Mouse (Mus musculus) lung, embryonic 14.5 days (tissue): ENCODE measurements around the gene Ihh. TPM values are rescaled to one million over a fixed set of nuclear protein-coding genes. Genes with fewer than 3 reads are reported as not detected.

ENCODE experiments used
- ATAC-seq: fragments of 200-750 bp; cut with Nextera tagmentation; 2 replicates; pipeline ENCODE4 v1.8.0; 2017; ENCODE audit warnings: mild to moderate bottlenecking, moderate TSS enrichment, moderate library complexity; ENCODE audit not compliant: insufficient read depth
- DNase-seq: peaks from one replicate; pipeline ENCODE4 v3.0.0-alpha.2; 2015
- H3K27ac ChIP-seq: fragments of 300-500 bp; sonication (generic); 2 replicates; pipeline ENCODE4 v1.5.1; 2014; ENCODE audit warnings: low read depth, mild to moderate bottlenecking, moderate library complexity
- H3K27me3 ChIP-seq: fragments of 300-500 bp; sonication (generic); 2 replicates; pipeline ENCODE4 v1.6.1; 2014; ENCODE audit warnings: low read length, control low read depth; ENCODE audit not compliant: insufficient read depth
- H3K36me3 ChIP-seq: fragments of 300-500 bp; sonication (generic); 2 replicates; pipeline ENCODE4 v1.6.1; 2014; ENCODE audit warnings: control low read depth; ENCODE audit not compliant: insufficient read depth
- H3K4me1 ChIP-seq: fragments of 300-500 bp; sonication (generic); 2 replicates; pipeline ENCODE4 v1.6.1; 2014; ENCODE audit warnings: antibody characterized with exemption, control low read depth; ENCODE audit not compliant: insufficient read depth
- H3K4me2 ChIP-seq: fragments of 300-500 bp; sonication (generic); 2 replicates; pipeline ENCODE4 v1.6.1; 2014; ENCODE audit warnings: mild to moderate bottlenecking
- H3K4me3 ChIP-seq: fragments of 300-500 bp; sonication (generic); 2 replicates; pipeline ENCODE4 v1.5.1; 2014; ENCODE audit warnings: low read depth, low read length
- H3K9ac ChIP-seq: fragments of 300-500 bp; sonication (generic); 2 replicates; pipeline ENCODE4 v1.6.1; 2014
- H3K9me3 ChIP-seq: fragments of 300-500 bp; sonication (generic); 2 replicates; pipeline ENCODE4 v1.6.1; 2016; ENCODE audit warnings: low read depth, low read length, control low read depth
- CTCF ChIP-seq: IDR thresholded peaks from 2 replicates; pipeline ENCODE4 v1.5.1; 2016; ENCODE audit warnings: antibody characterized with exemption, low read depth
- WGBS: fragments of 180-500 bp; shearing (Covaris S2); extraction: QIAGEN DNeasy Blood & Tissue Kit; methylation state at CpG from one replicate; pipeline ENCODE4 v1.1.7; 2014; 5-methylcytosine and 5-hydroxymethylcytosine counted together
- polyA plus RNA-seq: library from polyadenylated mRNA; unstranded; fragments of >200 nt; fragmentation: Nextera tagmentation; extraction: Ambion mirVana; gene quantifications from 2 replicates; pipeline ENCODE4 v1.2.1, GENCODE M21; 2014

Gene Ihh
- 0.12 and 0.14 TPM in 2 replicates for polyA plus RNA-seq

DNA sequence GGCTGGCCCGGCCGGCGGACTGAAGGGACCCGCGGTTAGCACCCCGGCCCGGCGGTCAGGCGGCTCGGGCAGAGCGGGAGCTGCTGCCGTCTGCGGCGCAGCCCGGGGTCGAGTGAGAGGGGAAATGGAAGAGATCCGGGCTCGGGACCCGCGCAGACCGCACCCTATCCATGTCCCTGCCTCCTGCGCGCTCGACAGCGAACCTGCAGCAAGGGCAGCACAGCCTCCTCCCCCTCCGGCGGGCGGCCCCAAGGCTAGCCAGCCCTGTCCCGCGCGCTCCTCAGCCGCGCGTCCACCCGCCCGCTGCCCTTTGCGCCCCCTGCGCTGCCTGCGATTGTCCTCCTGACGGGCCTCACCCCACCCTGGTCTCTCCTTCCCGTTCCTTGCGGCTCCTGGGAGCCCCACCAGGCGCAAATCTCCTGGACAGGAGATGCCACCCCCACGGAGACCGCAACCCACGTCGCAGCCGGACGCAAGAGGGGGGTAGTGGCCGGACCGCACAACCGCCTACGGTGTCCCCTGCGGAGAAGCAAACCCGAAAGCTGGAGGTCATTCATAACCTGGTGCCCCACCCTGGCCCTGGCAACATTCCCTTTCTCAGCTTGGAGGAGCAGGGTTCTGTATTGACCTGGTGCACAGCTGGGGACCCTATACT is at the start of gene Ihh:
TSS of gene Ihh (minus strand) at position 117 of the 655 bp plus-strand sequence.
- Histone ChIP-seq H3K4me1 (peaks cover 4% of the 10 kb centered on the region; the same call in 1 of the 2 replicates), H3K27ac (no peak within 1 kb of the TSS), H3K4me2 (peak within 1 kb of the TSS; percentile 65), H3K9me3 (no peaks in the 10 kb centered on the region), H3K4me3 (peak within 1 kb of the TSS; percentile 38), H3K27me3 (peaks cover 79% of the 10 kb centered on the region), H3K9ac (0 out of 2 replicates have a peak within 1 kb of the TSS, but pooled peaks have one; percentile 13), H3K36me3 (no peaks in the 10 kb centered on the region)
- TF ChIP-seq CTCF, result no peak
- ATAC-seq (no peak), DNase-seq (no peak)
- WGBS, result 1% methylated on average over 54 of the region's 55 CpGs

DNA sequence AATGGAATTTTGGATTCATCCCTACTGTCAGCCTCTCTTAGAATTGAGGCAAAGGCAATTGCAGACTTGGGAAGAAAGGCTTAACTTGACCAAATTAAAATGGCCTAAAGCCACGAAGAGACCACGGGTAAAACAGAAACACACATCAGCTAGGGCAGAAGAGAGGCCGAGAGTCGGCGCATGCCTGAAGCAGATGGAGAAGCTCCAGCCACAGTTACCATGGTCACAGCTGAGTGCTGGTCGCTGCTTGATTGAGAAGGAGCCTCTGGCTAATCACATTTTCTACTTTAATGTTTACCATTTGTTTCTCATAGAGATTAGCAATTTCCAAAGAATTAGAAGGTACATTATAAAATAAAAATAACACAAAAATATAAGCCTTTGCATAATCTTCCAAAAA is 49.7 kb upstream of the Ihh start:
- no peak overlapping the region for H3K9ac ChIP-seq
- ATAC-seq (no peak), DNase-seq (peak; percentile 18)
- H3K4me2 ChIP-seq, result no peak overlapping the region
- H3K36me3 ChIP-seq, result no peaks in the 10 kb centered on the region
- H3K4me3 ChIP-seq, result no peak overlapping the region
- 32% methylated on average over 6 of the region's 6 CpGs for WGBS
- no peak for TF ChIP-seq CTCF
- H3K27me3 ChIP-seq, result no peaks in the 10 kb centered on the region
- H3K27ac ChIP-seq, result no peak overlapping the region
- H3K9me3 ChIP-seq, result no peaks in the 10 kb centered on the region
- no peaks in the 10 kb centered on the region for H3K4me1 ChIP-seq

GRCm38 (mm10) chr1:75000496-75000895 is 49.0 kb upstream of the Ihh start:
- no peak overlapping the region for H3K9ac ChIP-seq
- no peak overlapping the region for H3K4me3 ChIP-seq
- H3K36me3 ChIP-seq, result no peaks in the 10 kb centered on the region
- H3K9me3 ChIP-seq, result no peaks in the 10 kb centered on the region
- no peaks in the 10 kb centered on the region for H3K4me1 ChIP-seq
- DNase-seq (peak; percentile 65), ATAC-seq (no peak)
- no peaks in the 10 kb centered on the region for H3K27me3 ChIP-seq
- no peak overlapping the region for H3K4me2 ChIP-seq
- WGBS, result 2% methylated on average over 1 of the region's 1 CpGs
- TF ChIP-seq CTCF, result peak; percentile 81
- H3K27ac ChIP-seq, result no peak overlapping the region

- Histone ChIP-seq H3K9me3 (no peaks in the 10 kb centered on the region), H3K27ac (no peak overlapping the region), H3K36me3 (no peaks in the 10 kb centered on the region), H3K27me3 (no peaks in the 10 kb centered on the region), H3K9ac (no peak overlapping the region), H3K4me3 (no peak overlapping the region), H3K4me2 (no peak overlapping the region), H3K4me1 (no peaks in the 10 kb centered on the region)
- TF ChIP-seq CTCF, result no peak
- no peak for DNase-seq
- no peak for ATAC-seq
- 59% methylated on average over 5 of the region's 5 CpGs for WGBS
Observed at GRCm38 (mm10) chr1:74999173-74999572, 47.7 kb upstream of the Ihh start.

GRCm38 (mm10) chr1:74997231-74997630 is 45.8 kb upstream of the Ihh start:
- H3K9ac ChIP-seq, result no peak overlapping the region
- no peaks in the 10 kb centered on the region for H3K27me3 ChIP-seq
- no peak overlapping the region for H3K27ac ChIP-seq
- 70% methylated on average over 2 of the region's 2 CpGs for WGBS
- no peaks in the 10 kb centered on the region for H3K9me3 ChIP-seq
- no peak for TF ChIP-seq CTCF
- no peak overlapping the region for H3K4me3 ChIP-seq
- no peaks in the 10 kb centered on the region for H3K4me1 ChIP-seq
- H3K36me3 ChIP-seq, result no peaks in the 10 kb centered on the region
- DNase-seq, result no peak
- no peak for ATAC-seq
- no peak overlapping the region for H3K4me2 ChIP-seq

DNA sequence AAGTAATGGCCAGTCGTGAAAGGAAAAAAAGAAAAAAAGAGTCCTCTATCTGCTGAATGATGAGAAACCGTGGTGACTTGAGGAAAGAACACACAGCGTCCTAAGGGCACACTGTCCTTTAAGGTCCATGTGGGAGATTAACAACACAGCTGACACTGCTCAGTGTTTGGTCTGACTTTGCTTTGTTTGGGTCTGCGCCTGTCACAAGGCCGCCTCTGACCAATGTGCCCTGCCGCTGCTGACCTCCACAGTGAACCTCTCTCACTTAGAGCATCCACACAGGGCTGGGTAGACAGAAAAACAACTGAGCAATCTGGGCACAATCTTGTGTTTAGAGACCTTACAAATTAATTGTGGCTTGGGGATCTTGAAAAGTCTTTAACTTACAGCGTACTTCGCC is 25.5 kb upstream of the Ihh start:
- Histone ChIP-seq H3K4me3 (no peak overlapping the region), H3K27me3 (no peaks in the 10 kb centered on the region)
- ATAC-seq, result no peak

GRCm38 (mm10) chr1:74975936-74976335 is 24.5 kb upstream of the Ihh start:
- no peak overlapping the region for H3K27ac ChIP-seq
- H3K27me3 ChIP-seq, result no peaks in the 10 kb centered on the region
- no peak overlapping the region for H3K4me2 ChIP-seq
- H3K36me3 ChIP-seq, result no peaks in the 10 kb centered on the region
- 78% methylated on average over 1 of the region's 1 CpGs for WGBS
- DNase-seq (no peak), ATAC-seq (no peak)
- no peaks in the 10 kb centered on the region; the same call in 1 of the 2 replicates for H3K4me1 ChIP-seq
- H3K4me3 ChIP-seq, result no peak overlapping the region
- no peak for TF ChIP-seq CTCF
- no peak overlapping the region for H3K9ac ChIP-seq
- no peaks in the 10 kb centered on the region for H3K9me3 ChIP-seq

More for the DNA sequence above, 25.5 kb upstream of the Ihh start:
- Histone ChIP-seq H3K36me3 (no peaks in the 10 kb centered on the region), H3K4me2 (no peak overlapping the region), H3K27ac (no peak overlapping the region), H3K9me3 (no peaks in the 10 kb centered on the region), H3K9ac (no peak overlapping the region), H3K4me1 (no peaks in the 10 kb centered on the region; the same call in 1 of the 2 replicates)
- DNase-seq, result no peak
- 58% methylated on average over 8 of the region's 8 CpGs for WGBS
- no peak for TF ChIP-seq CTCF
